23 mouse cellular contexts compared by ENCODE assay signal in the genomic region with DNA sequence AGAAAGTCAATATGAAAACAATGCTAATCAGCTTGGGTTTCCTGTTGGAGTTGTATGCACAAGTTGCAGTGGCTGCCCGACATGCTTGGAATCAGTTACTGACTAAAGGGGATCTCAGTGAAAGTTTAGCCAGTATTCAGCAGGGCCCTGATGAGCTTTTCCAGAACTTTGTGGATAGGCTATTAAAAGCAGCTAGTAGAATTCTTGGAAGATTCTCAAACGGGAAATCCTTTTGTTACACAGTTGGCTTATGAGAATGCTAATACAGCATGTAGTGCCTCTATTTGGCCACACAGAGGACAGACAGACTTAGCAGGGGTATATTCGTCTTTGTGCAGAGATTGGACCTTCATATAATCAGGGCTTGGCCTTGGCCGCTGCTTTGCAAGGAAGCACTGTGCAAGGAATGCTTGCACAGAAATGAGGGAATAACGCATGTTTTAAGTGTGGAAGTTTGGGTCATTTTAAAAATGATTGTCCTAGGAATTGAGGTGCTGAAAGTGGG.
DNase-seq lines count a peak whose midpoint lies in the region; ATAC-seq and TF ChIP-seq lines count a peak whose summit lies in the region.
"Had no signal": no experiment of that assay in that cellular context is flagged by ENCODE, and none has a peak within 500 bp of the region (broad histone marks: within the 10 kb centered on the region; RNA-seq: fewer than 3 reads in every experiment).

No protein-coding gene starts in this region.

- DNase-seq in embryonic facial prominence, embryonic 14.5 days (ENCODE audit: low spot score) = peak; percentile 35
- DNase-seq in embryonic facial prominence, embryonic 10.5 days (ENCODE audit: low spot score) = no peak
- DNase-seq in heart, adult 18-20 months = peak; percentile 14 to 15
- no peak for DNase-seq in heart, postnatal 25 days (ENCODE audit: low spot score)
- no peak for DNase-seq in hindbrain, postnatal 0 days (ENCODE audit: low spot score)
- DNase-seq in limb, embryonic 14.5 days (ENCODE audit: low spot score) = peak; percentile 20
- no peak for DNase-seq in limb, embryonic 10.5 days (ENCODE audit: low spot score)
- DNase-seq: adrenal gland, adult 2 months; cerebellum, adult 18-20 months; cerebellum, postnatal 14 days; kidney, adult 8-10 months; kidney, postnatal 36 days; liver, embryonic 13.5 days; lung, adult 18-20 months; lung, postnatal 10 days; midbrain, embryonic 14.5 days; thymus, postnatal 14 days had no signal

- H3K9me3 ChIP-seq in embryonic facial prominence, embryonic 14.5 days (ENCODE audit: control insufficient read depth, low read length) = no peaks in the 10 kb centered on the region
- H3K9me3 ChIP-seq in embryonic facial prominence, embryonic 10.5 days = no peaks in the 10 kb centered on the region
- H3K9me3 ChIP-seq in hindbrain, postnatal 0 days (ENCODE audit: low read length) = no peaks in the 10 kb centered on the region
- H3K9me3 ChIP-seq in hindbrain, embryonic 16.5 days (ENCODE audit: control insufficient read depth, low read length) = no peaks in the 10 kb centered on the region
- no peaks in the 10 kb centered on the region for H3K9me3 ChIP-seq in limb, embryonic 14.5 days (ENCODE audit: control insufficient read depth, low read length)
- no peaks in the 10 kb centered on the region for H3K9me3 ChIP-seq in limb, embryonic 10.5 days (replicated peaks)
- H3K9me3 ChIP-seq: forebrain, embryonic 13.5 days; hindbrain, embryonic 12.5 days; limb, embryonic 15.5 days; liver, embryonic 13.5 days had no signal

- intact Hi-C loops in heart, postnatal 25 days (cut with DNase I) = no loop called here

- no peak for TF ChIP-seq POLR2A in limb, embryonic 14.5 days (IDR thresholded peaks at IDR 0.05; ENCODE audit: borderline replicate concordance, extremely low read depth, insufficient read depth, insufficient read length)

- H3K27me3 ChIP-seq in embryonic facial prominence, embryonic 14.5 days (replicated peaks; ENCODE audit: control insufficient read depth, insufficient read depth, low read length) = no peaks in the 10 kb centered on the region
- no peaks in the 10 kb centered on the region for H3K27me3 ChIP-seq in embryonic facial prominence, embryonic 10.5 days (replicated peaks; ENCODE audit: low read depth, poor library complexity, severe bottlenecking)
- H3K27me3 ChIP-seq in hindbrain, postnatal 0 days (ENCODE audit: insufficient read depth, low read length) = no peaks in the 10 kb centered on the region
- no peaks in the 10 kb centered on the region for H3K27me3 ChIP-seq in hindbrain, embryonic 16.5 days (replicated peaks; ENCODE audit: control insufficient read depth, insufficient read depth, low read length)
- H3K27me3 ChIP-seq in limb, embryonic 14.5 days (ENCODE audit: control insufficient read depth, insufficient read depth, low read length) = no peaks in the 10 kb centered on the region
- H3K27me3 ChIP-seq in limb, embryonic 10.5 days (ENCODE audit: low read depth, poor library complexity, severe bottlenecking) = no peaks in the 10 kb centered on the region
- H3K27me3 ChIP-seq: CH12.LX; forebrain, embryonic 13.5 days; hindbrain, embryonic 12.5 days; limb, embryonic 15.5 days; liver, embryonic 13.5 days had no signal

- 72% methylated on average over 5 of the region's 5 CpGs for WGBS in embryonic facial prominence, embryonic 14.5 days
- 90% methylated on average over 5 of the region's 5 CpGs for WGBS in embryonic facial prominence, embryonic 10.5 days
- 73% methylated on average over 5 of the region's 5 CpGs for WGBS in hindbrain, postnatal 0 days
- 82% methylated on average over 5 of the region's 5 CpGs for WGBS in hindbrain, embryonic 16.5 days
- 82% methylated on average over 5 of the region's 5 CpGs for WGBS in limb, embryonic 14.5 days
- 90% methylated on average over 5 of the region's 5 CpGs for WGBS in limb, embryonic 10.5 days

- H3K36me3 ChIP-seq in embryonic facial prominence, embryonic 14.5 days (ENCODE audit: control insufficient read depth, insufficient read depth, low read length) = no peaks in the 10 kb centered on the region
- no peaks in the 10 kb centered on the region for H3K36me3 ChIP-seq in embryonic facial prominence, embryonic 10.5 days (replicated peaks)
- H3K36me3 ChIP-seq in hindbrain, postnatal 0 days (ENCODE audit: insufficient read depth, low read length) = no peaks in the 10 kb centered on the region
- no peaks in the 10 kb centered on the region for H3K36me3 ChIP-seq in hindbrain, embryonic 16.5 days (ENCODE audit: control insufficient read depth, insufficient read depth, low read length)
- no peaks in the 10 kb centered on the region for H3K36me3 ChIP-seq in limb, embryonic 14.5 days (ENCODE audit: control insufficient read depth, insufficient read depth, low read length)
- no peaks in the 10 kb centered on the region for H3K36me3 ChIP-seq in limb, embryonic 10.5 days
- H3K36me3 ChIP-seq: hindbrain, embryonic 12.5 days; limb, embryonic 15.5 days; liver, embryonic 13.5 days had no signal

- no peak overlapping the region for H3K4me3 ChIP-seq in embryonic facial prominence, embryonic 14.5 days (ENCODE audit: low read depth, low read length)
- no peak overlapping the region for H3K4me3 ChIP-seq in embryonic facial prominence, embryonic 10.5 days
- H3K4me3 ChIP-seq in hindbrain, postnatal 0 days (ENCODE audit: low read length) = no peak overlapping the region
- H3K4me3 ChIP-seq in hindbrain, embryonic 16.5 days (ENCODE audit: low read length) = no peak overlapping the region
- H3K4me3 ChIP-seq in limb, embryonic 14.5 days (replicated peaks; ENCODE audit: low read length) = no peak overlapping the region
- no peak overlapping the region for H3K4me3 ChIP-seq in limb, embryonic 10.5 days
- H3K4me3 ChIP-seq: forebrain, embryonic 13.5 days; hindbrain, embryonic 12.5 days; limb, embryonic 15.5 days; liver, embryonic 13.5 days had no signal

- H3K4me2 ChIP-seq in embryonic facial prominence, embryonic 14.5 days (ENCODE audit: low read depth, low read length) = no peak overlapping the region
- H3K4me2 ChIP-seq in hindbrain, postnatal 0 days (ENCODE audit: low read depth, low read length) = no peak overlapping the region
- H3K4me2 ChIP-seq in hindbrain, embryonic 16.5 days (ENCODE audit: low read length) = no peak overlapping the region
- no peak overlapping the region for H3K4me2 ChIP-seq in limb, embryonic 14.5 days (replicated peaks; ENCODE audit: low read depth, low read length, severe bottlenecking)
- H3K4me2 ChIP-seq: forebrain, embryonic 13.5 days; hindbrain, embryonic 12.5 days; limb, embryonic 15.5 days; liver, embryonic 13.5 days had no signal

- H3K9ac ChIP-seq in embryonic facial prominence, embryonic 14.5 days (ENCODE audit: low read depth, low read length) = no peak overlapping the region
- H3K9ac ChIP-seq in hindbrain, postnatal 0 days (replicated peaks; ENCODE audit: low read length) = no peak overlapping the region
- no peak overlapping the region for H3K9ac ChIP-seq in hindbrain, embryonic 16.5 days (ENCODE audit: low read depth, low read length)
- H3K9ac ChIP-seq in limb, embryonic 14.5 days (ENCODE audit: low read depth, low read length, severe bottlenecking) = no peak overlapping the region
- H3K9ac ChIP-seq: forebrain, embryonic 13.5 days; hindbrain, embryonic 12.5 days; limb, embryonic 15.5 days; liver, embryonic 13.5 days had no signal

- no peak overlapping the region for H3K27ac ChIP-seq in embryonic facial prominence, embryonic 14.5 days (replicated peaks; ENCODE audit: low read depth, low read length)
- no peak overlapping the region for H3K27ac ChIP-seq in embryonic facial prominence, embryonic 10.5 days (replicated peaks)
- no peak overlapping the region for H3K27ac ChIP-seq in hindbrain, postnatal 0 days
- H3K27ac ChIP-seq in hindbrain, embryonic 16.5 days (ENCODE audit: low read depth, low read length) = no peak overlapping the region
- H3K27ac ChIP-seq in limb, embryonic 14.5 days (replicated peaks; ENCODE audit: low read depth, low read length) = no peak overlapping the region
- no peak overlapping the region for H3K27ac ChIP-seq in limb, embryonic 10.5 days
- H3K27ac ChIP-seq: forebrain, embryonic 13.5 days; hindbrain, embryonic 12.5 days; limb, embryonic 15.5 days; liver, embryonic 13.5 days had no signal

- peak; percentile 13; the same call in 1 of the 2 replicates for TF ChIP-seq CTCF in hindbrain, postnatal 0 days (IDR thresholded peaks at IDR 0.05; ENCODE audit: low read depth)

- H3K4me1 ChIP-seq in embryonic facial prominence, embryonic 14.5 days (ENCODE audit: control insufficient read depth, insufficient read depth, low read length) = no peaks in the 10 kb centered on the region
- H3K4me1 ChIP-seq in embryonic facial prominence, embryonic 10.5 days = no peaks in the 10 kb centered on the region
- H3K4me1 ChIP-seq in hindbrain, postnatal 0 days (ENCODE audit: insufficient read depth, low read length) = no peaks in the 10 kb centered on the region
- no peaks in the 10 kb centered on the region for H3K4me1 ChIP-seq in hindbrain, embryonic 16.5 days (ENCODE audit: control insufficient read depth, insufficient read depth, low read depth, low read length)
- H3K4me1 ChIP-seq in limb, embryonic 14.5 days (ENCODE audit: control insufficient read depth, insufficient read depth, low read length) = no peaks in the 10 kb centered on the region
- H3K4me1 ChIP-seq in limb, embryonic 10.5 days = no peaks in the 10 kb centered on the region
- H3K4me1 ChIP-seq: forebrain, embryonic 13.5 days; hindbrain, embryonic 12.5 days; limb, embryonic 15.5 days; liver, embryonic 13.5 days had no signal

- ATAC-seq in embryonic facial prominence, embryonic 14.5 days (ENCODE audit: low read depth) = no peak
- no peak for ATAC-seq in hindbrain, postnatal 0 days
- ATAC-seq in hindbrain, embryonic 16.5 days = no peak
- ATAC-seq in limb, embryonic 14.5 days (ENCODE audit: low FRiP score, low read depth) = no peak
- ATAC-seq: activated CD4-positive, CD25-positive, alpha-beta regulatory T cell, adult 4 months; forebrain, embryonic 13.5 days had no signal

Comparison
In these comparisons a context has a peak if more than half of its experiments do, and no peak if none do; other contexts are left out.
1. DNase-seq: peak in embryonic facial prominence, embryonic 14.5 days (single experiment), heart, adult 18-20 months (2 of 2) and limb, embryonic 14.5 days (single experiment); none in embryonic facial prominence, embryonic 10.5 days (single experiment), heart, postnatal 25 days (single experiment), hindbrain, postnatal 0 days (single experiment) and limb, embryonic 10.5 days (single experiment).